ENCODE assay signal across 19 mouse cellular contexts in the genomic region with DNA sequence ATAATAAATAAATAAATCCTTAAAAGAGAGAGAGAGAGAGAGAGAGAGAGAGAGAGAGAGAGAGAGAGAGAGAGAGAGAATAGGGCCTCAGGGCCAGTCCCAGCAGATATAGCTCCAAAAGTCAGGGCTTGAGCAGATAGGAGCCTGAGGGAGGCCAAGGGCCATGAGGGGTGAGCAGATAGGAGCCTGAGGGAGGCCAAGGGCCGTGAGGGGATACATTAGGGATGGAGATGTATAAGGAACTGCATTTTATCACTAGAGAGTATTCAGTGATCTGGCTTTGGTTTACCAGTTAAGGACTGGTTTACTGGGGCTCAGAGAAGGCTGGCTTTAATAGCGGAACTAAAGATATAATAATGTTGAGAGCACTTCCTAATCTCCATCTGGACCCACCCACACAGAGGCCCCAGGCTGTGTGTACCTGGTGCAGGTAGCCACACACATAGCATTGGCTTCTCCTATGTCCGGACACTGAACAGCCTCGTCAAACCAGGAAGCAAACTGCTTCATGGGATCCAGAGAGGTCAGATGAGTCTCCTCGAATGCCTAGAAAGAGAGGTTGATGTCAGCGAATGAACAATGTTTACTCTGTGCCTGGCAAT. TPM values are rescaled to one million over a fixed set of nuclear protein-coding genes. Genes with fewer than 3 reads are reported as not detected.
A peak's percentile ranks its signal among the peaks of the same experiment; 100 is the strongest.
DNase-seq lines count a peak whose midpoint lies in the region; ATAC-seq lines count a peak whose summit lies in the region.
"Had no signal": no experiment of that assay in that cellular context is flagged by ENCODE, and none has a peak within 500 bp of the region (broad histone marks: within the 10 kb centered on the region; RNA-seq: fewer than 3 reads in every experiment).

No protein-coding gene starts in this region.

- H3K36me3 ChIP-seq in heart, embryonic 12.5 days, result peaks cover 7% of the 10 kb centered on the region; the same call in 1 of the 2 replicates
- H3K36me3 ChIP-seq: limb, embryonic 13.5 days; midbrain, embryonic 12.5 days had no signal

- H3K4me1 ChIP-seq in heart, embryonic 12.5 days (replicated peaks), result peaks cover 15% of the 10 kb centered on the region; the same call in 1 of the 2 replicates

- intact Hi-C loops in heart, postnatal 25 days (cut with DNase I), result no loop called here
- intact Hi-C loops in left cerebral cortex, postnatal 14 days (cut with DNase I), result no loop called here

- no peak overlapping the region for H3K9ac ChIP-seq in heart, embryonic 12.5 days
- H3K9ac ChIP-seq: limb, embryonic 13.5 days; midbrain, embryonic 12.5 days had no signal

- no peaks in the 10 kb centered on the region for H3K27me3 ChIP-seq in heart, embryonic 12.5 days (replicated peaks)
- H3K27me3 ChIP-seq: limb, embryonic 13.5 days had no signal

- DNase-seq in heart, postnatal 25 days (ENCODE audit: low spot score), result no peak
- DNase-seq in c-Kit-positive CD71-positive TER-119-negative erythroid progenitor cells, embryonic 14.5 days (ENCODE audit: low read depth), result peak; percentile 72
- peak; percentile 88 for DNase-seq in liver
- DNase-seq in left cerebral cortex, postnatal 14 days (ENCODE audit: low spot score in 2 of 2), result no peak
- no peak for DNase-seq in cerebellum, adult 11 months
- DNase-seq in embryo, embryonic 9.5 days (ENCODE audit: extremely low spot score), result no peak
- DNase-seq: cerebellum, adult 2 months; embryo, embryonic 11 days; heart, postnatal 14 days; kidney, adult 9 months; kidney, postnatal 4 days; lung, postnatal 14 days; right cerebral cortex, adult 18-20 months had no signal

- H3K4me3 ChIP-seq in heart, embryonic 12.5 days, result 0 out of 2 replicates have a peak overlapping the region, but pooled peaks have one; percentile 6
- H3K4me3 ChIP-seq: limb, embryonic 13.5 days; midbrain, embryonic 12.5 days had no signal

- H3K27ac ChIP-seq in heart, embryonic 12.5 days (ENCODE audit: poor library complexity, severe bottlenecking), result no peak overlapping the region
- H3K27ac ChIP-seq: hindbrain, postnatal 0 days; limb, embryonic 13.5 days; midbrain, embryonic 12.5 days had no signal

- H3K4me2 ChIP-seq in heart, embryonic 12.5 days, result peak overlapping the region; percentile 25
- H3K4me2 ChIP-seq: limb, embryonic 13.5 days; midbrain, embryonic 12.5 days had no signal

- no peak for ATAC-seq in heart, embryonic 12.5 days (ENCODE audit: insufficient number of reproducible peaks, low FRiP score)
- peak; percentile 44 for ATAC-seq in megakaryocyte progenitor cell, adult 5-6 weeks (replicated peaks; ENCODE audit: poor library complexity)
- ATAC-seq: hindbrain, postnatal 0 days had no signal

- 71% methylated on average over 6 of the region's 6 CpGs for WGBS in heart, embryonic 12.5 days

- H3K9me3 ChIP-seq in heart, embryonic 12.5 days (replicated peaks), result no peaks in the 10 kb centered on the region
- H3K9me3 ChIP-seq: limb, embryonic 13.5 days; midbrain, embryonic 12.5 days had no signal

RNA-seq across cellular contexts. Expression of a gene that starts 1.7 kb away (rescaled TPM):
- polyA plus RNA-seq in heart, embryonic 12.5 days (2016; fragmentation: Nextera tagmentation; extraction: Ambion mirVana), result 37.7 and 40.5 TPM in 2 replicates
- 10 to 100 TPM; 11.3 to 12.9 TPM for total RNA-seq in heart, postnatal 25 days (2021)
- 22.5 and 23.0 TPM in 2 replicates for total RNA-seq in megakaryocyte progenitor cell, adult 5-6 weeks (2015)
- 36.3 and 38.7 TPM in 2 replicates for total RNA-seq in megakaryocyte progenitor cell, adult 5-6 weeks (2017)
- 10 to 100 TPM; 38.0 to 40.3 TPM for total RNA-seq in left cerebral cortex, postnatal 14 days (2021)

RNA-seq across cellular contexts. Expression of a gene that starts 14.2 kb away (rescaled TPM):
- polyA plus RNA-seq in heart, embryonic 12.5 days (2016; fragmentation: Nextera tagmentation; extraction: Ambion mirVana), result 0.46 and 0.51 TPM in 2 replicates
- 1 to 10 TPM; 1.7 to 2.3 TPM for total RNA-seq in heart, postnatal 25 days (2021)
- not detected in 2 replicates for total RNA-seq in megakaryocyte progenitor cell, adult 5-6 weeks (2015)
- total RNA-seq in megakaryocyte progenitor cell, adult 5-6 weeks (2017), result not detected in 2 replicates
- total RNA-seq in left cerebral cortex, postnatal 14 days (2021), result not detected
- total RNA-seq: left cerebral cortex, adult 8-10 months had no signal
- polyA plus RNA-seq: cerebellum, adult 2 months had no signal

RNA-seq across cellular contexts. Expression of a gene that starts 25.8 kb away (rescaled TPM):
- 52.3 and 58.0 TPM in 2 replicates for polyA plus RNA-seq in heart, embryonic 12.5 days (2016; fragmentation: Nextera tagmentation; extraction: Ambion mirVana)
- 10 to 100 TPM; 21.6 to 23.2 TPM for total RNA-seq in heart, postnatal 25 days (2021)
- 30.3 and 31.4 TPM in 2 replicates for total RNA-seq in megakaryocyte progenitor cell, adult 5-6 weeks (2015)
- total RNA-seq in megakaryocyte progenitor cell, adult 5-6 weeks (2017), result 70.1 and 74.3 TPM in 2 replicates
- total RNA-seq in left cerebral cortex, postnatal 14 days (2021), result 10 to 100 TPM; 38.9 to 39.9 TPM

RNA-seq across cellular contexts. Expression of a gene that starts 40.7 kb away (rescaled TPM):
- polyA plus RNA-seq in heart, embryonic 12.5 days (2016; fragmentation: Nextera tagmentation; extraction: Ambion mirVana), result 18.0 and 19.9 TPM in 2 replicates
- total RNA-seq in heart, postnatal 25 days (2021), result 10 to 100 TPM in 1 of 2 experiments, 1 to 10 TPM in 1; 9.8 to 11.6 TPM
- total RNA-seq in megakaryocyte progenitor cell, adult 5-6 weeks (2015), result 21.0 and 27.4 TPM in 2 replicates
- total RNA-seq in megakaryocyte progenitor cell, adult 5-6 weeks (2017), result 2.3 and 2.8 TPM in 2 replicates
- total RNA-seq in left cerebral cortex, postnatal 14 days (2021), result 10 to 100 TPM; 10.1 to 11.8 TPM

Comparison
In these comparisons a context has a peak if more than half of its experiments do, and no peak if none do; other contexts are left out.
1. DNase-seq: peak in c-Kit-positive CD71-positive TER-119-negative erythroid progenitor cells, embryonic 14.5 days (single experiment) and liver (single experiment); none in heart, postnatal 25 days (single experiment), left cerebral cortex, postnatal 14 days (0 of 2), cerebellum, adult 11 months (single experiment) and embryo, embryonic 9.5 days (single experiment).